Mouse (Mus musculus): ENCODE results near the gene Nol6.

DNA sequence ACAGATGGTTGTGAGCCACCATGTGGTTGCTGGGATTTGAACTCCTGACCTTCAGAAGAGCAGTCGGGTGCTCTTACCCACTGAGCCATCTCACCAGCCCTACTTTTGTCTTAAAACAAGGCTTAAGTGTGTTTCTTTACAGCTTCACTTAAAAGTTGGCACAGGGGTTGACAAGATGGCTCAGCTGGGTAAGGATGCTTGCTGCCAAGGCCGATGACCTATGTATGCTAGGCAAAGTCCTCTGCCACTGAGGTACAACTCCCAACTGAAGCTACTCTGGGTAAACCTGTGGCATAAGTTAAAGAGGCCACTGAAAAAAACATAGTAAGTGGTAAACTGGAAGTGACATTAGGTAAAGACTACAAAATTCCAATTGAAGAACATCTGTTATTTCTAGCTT is 18.3 kb upstream of the Nol6 start:
- no peak for TF ChIP-seq EP300 (IDR thresholded peaks at IDR 0.05; ENCODE audit: low read depth)
- no peak for TF ChIP-seq CTCF (IDR thresholded peaks at IDR 0.05; ENCODE audit: low read depth)
